Mouse (Mus musculus) adrenal gland, adult 8-10 months (tissue): Measurements from ENCODE around the gene Ctsk. TPM values are rescaled to one million over a fixed set of nuclear protein-coding genes. Genes with fewer than 3 reads are reported as not detected.

ENCODE experiments used
- DNase-seq: peaks from one replicate; pipeline ENCODE4 v3.0.0; 2022
- total RNA-seq, 4 experiments: library from RNA; stranded (reverse); gene quantifications; 2 replicates each; pipeline ENCODE4 v1.2.4; 2022

Ctsk gene
- 1 to 10 TPM; 4.6 to 9.3 (median 5.1) TPM for total RNA-seq

- no peak for DNase-seq
Observed at GRCm38 (mm10) chr3:95499024-95499423, at the start of gene Ctsk. Ctsk (plus strand) TSS chr3:95499256.

- no peak for DNase-seq
Observed at GRCm38 (mm10) chr3:95450408-95450807, 48.6 kb upstream of the Ctsk start.

- no peak for DNase-seq
Observed at GRCm38 (mm10) chr3:95450915-95451314, 48.1 kb upstream of the Ctsk start.

- no peak for DNase-seq
Observed at GRCm38 (mm10) chr3:95456367-95456766, 42.7 kb upstream of the Ctsk start.

- DNase-seq: no peak
Observed at GRCm38 (mm10) chr3:95457758-95458157, 41.3 kb upstream of the Ctsk start.

GRCm38 (mm10) chr3:95459381-95459780, 39.7 kb upstream of the Ctsk start:
- no peak for DNase-seq

GRCm38 (mm10) chr3:95463852-95464251, 35.2 kb upstream of the Ctsk start:
- DNase-seq: no peak

- no peak for DNase-seq
Observed at GRCm38 (mm10) chr3:95478966-95479365, 20.1 kb upstream of the Ctsk start.

- no peak for DNase-seq
Observed at GRCm38 (mm10) chr3:95486421-95486820, 12.6 kb upstream of the Ctsk start.

- DNase-seq: no peak
Observed at GRCm38 (mm10) chr3:95488679-95489078, 10.4 kb upstream of the Ctsk start.

GRCm38 (mm10) chr3:95490238-95490637, 8.8 kb upstream of the Ctsk start:
- DNase-seq: no peak

GRCm38 (mm10) chr3:95494342-95494741, 4.7 kb upstream of the Ctsk start:
- peak; percentile 19 for DNase-seq

GRCm38 (mm10) chr3:95498229-95498628, 827 bp upstream of the Ctsk start:
- no peak for DNase-seq

GRCm38 (mm10) chr3:95499496-95500140, 562 bp downstream of the Ctsk start:
- DNase-seq: no peak

GRCm38 (mm10) chr3:95502312-95502711, 3.3 kb downstream of the Ctsk start:
- DNase-seq: no peak

GRCm38 (mm10) chr3:95509348-95509747, 10.3 kb downstream of the Ctsk start:
- DNase-seq: no peak

- DNase-seq: no peak
Observed at GRCm38 (mm10) chr3:95511611-95512180, 12.6 kb downstream of the Ctsk start.

GRCm38 (mm10) chr3:95516614-95517041, 17.6 kb downstream of the Ctsk start:
- DNase-seq: no peak

- DNase-seq: peak; percentile 48
Observed at GRCm38 (mm10) chr3:95517493-95517898, 18.4 kb downstream of the Ctsk start.

- no peak for DNase-seq
Observed at GRCm38 (mm10) chr3:95518891-95519290, 19.8 kb downstream of the Ctsk start.

- no peak for DNase-seq
Observed at GRCm38 (mm10) chr3:95519315-95519714, 20.3 kb downstream of the Ctsk start.

- no peak for DNase-seq
Observed at GRCm38 (mm10) chr3:95520100-95520499, 21.0 kb downstream of the Ctsk start.

- DNase-seq: no peak
Observed at GRCm38 (mm10) chr3:95521168-95521567, 22.1 kb downstream of the Ctsk start.

- DNase-seq: no peak
Observed at GRCm38 (mm10) chr3:95523662-95524061, 24.6 kb downstream of the Ctsk start.

GRCm38 (mm10) chr3:95524673-95525072, 25.6 kb downstream of the Ctsk start:
- no peak for DNase-seq
